Mouse (Mus musculus): Measurements from ENCODE around the gene Eddm3b. TPM values are rescaled to one million over a fixed set of nuclear protein-coding genes. Genes with fewer than 3 reads are reported as not detected.

Gene Eddm3b
- not detected in 2 replicates for polyA plus RNA-seq (2012; ENCODE audit: low replicate concordance)

GRCm38 (mm10) chr14:51113916-51114560, at the start of gene Eddm3b:
Eddm3b (plus strand) TSS chr14:51114426.

GRCm38 (mm10) chr14:51074335-51074734, 39.9 kb upstream of the Eddm3b start, which contains the start of gene Olfr750:
Olfr750 (minus strand) TSS chr14:51074435.

GRCm38 (mm10) chr14:51090921-51091900, 23.0 kb upstream of the Eddm3b start, which contains the start of the genes Rnase4 and Ang:
Rnase4 (plus strand) TSS chr14:51091077.
Ang (plus strand) TSS chr14:51091150.

DNA sequence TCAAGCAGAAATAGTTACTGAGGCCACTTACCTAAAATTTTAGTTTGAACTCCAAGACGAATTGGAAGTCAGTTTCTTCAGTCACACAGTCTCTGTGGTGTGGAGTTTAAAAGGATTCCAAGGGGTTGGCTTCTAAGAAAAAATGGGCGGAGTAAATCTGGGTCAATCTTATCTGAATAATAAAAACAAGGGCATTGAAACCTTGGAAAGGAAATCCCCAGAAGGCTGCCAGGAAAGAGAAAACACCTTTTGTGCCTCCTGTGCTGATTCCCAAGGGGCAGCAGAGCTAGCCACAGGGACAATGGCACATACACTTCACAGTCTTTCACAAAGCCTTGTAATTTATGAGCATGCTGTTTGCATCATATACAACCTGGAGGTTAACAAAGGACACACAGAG, 32.5 kb downstream of the Eddm3b start, which contains the start of gene Rnase1:
TSS of gene Rnase1 (minus strand) at position 101 of the 400 bp plus-strand sequence.

GRCm38 (mm10) chr14:51161976-51162375, 47.8 kb downstream of the Eddm3b start, which contains the start of gene Rnase2b:
Rnase2b (plus strand) TSS chr14:51162260.

Other genes starting within 250 kb of the Eddm3b start
- gene Tep1, start 243.9 kb upstream of the Eddm3b start, polyA plus RNA-seq (2012; ENCODE audit: low replicate concordance): 1.9 and 2.6 TPM in 2 replicates
- gene Klhl33, start 216.9 kb upstream of the Eddm3b start, polyA plus RNA-seq (2012; ENCODE audit: low replicate concordance): not detected in 2 replicates
- gene Osgep, start 189.5 kb upstream of the Eddm3b start, polyA plus RNA-seq (2012; ENCODE audit: low replicate concordance): 20.4 and 43.1 TPM in 2 replicates
- 33.0 and 38.4 TPM in 2 replicates for gene Apex1, start 189.5 kb upstream of the Eddm3b start, polyA plus RNA-seq (2012; ENCODE audit: low replicate concordance)
- 65.3 and 128 TPM in 2 replicates for gene Pip4p1, start 183.6 kb upstream of the Eddm3b start, polyA plus RNA-seq (2012; ENCODE audit: low replicate concordance)
- 1.7 and 2.1 TPM in 2 replicates for gene Pnp, start 183.3 kb upstream of the Eddm3b start, polyA plus RNA-seq (2012; ENCODE audit: low replicate concordance)
- gene Gm49342, start 169.9 kb upstream of the Eddm3b start, polyA plus RNA-seq (2012; ENCODE audit: low replicate concordance): 1.3 TPM in 1 of 2 replicates, not detected in the other
- gene Pnp2, start 158.4 kb upstream of the Eddm3b start, polyA plus RNA-seq (2012; ENCODE audit: low replicate concordance): not detected in 2 replicates
- gene Rnase10, start 106.7 kb upstream of the Eddm3b start, polyA plus RNA-seq (2012; ENCODE audit: low replicate concordance): not detected in 2 replicates
- not detected in 2 replicates for gene Rnase9, start 72.6 kb upstream of the Eddm3b start, polyA plus RNA-seq (2012; ENCODE audit: low replicate concordance)
- gene Rnase11, start 64.3 kb upstream of the Eddm3b start, polyA plus RNA-seq (2012; ENCODE audit: low replicate concordance): not detected in 2 replicates
- not detected in 2 replicates for gene Rnase12, start 56.8 kb upstream of the Eddm3b start, polyA plus RNA-seq (2012; ENCODE audit: low replicate concordance)
- gene Olfr750, start 40.0 kb upstream of the Eddm3b start, polyA plus RNA-seq (2012; ENCODE audit: low replicate concordance): not detected in 2 replicates
- gene Rnase4, start 23.3 kb upstream of the Eddm3b start, polyA plus RNA-seq (2012; ENCODE audit: low replicate concordance): 0.40 TPM in 1 of 2 replicates, not detected in the other
- not detected in 2 replicates for gene Ang, start 23.3 kb upstream of the Eddm3b start, polyA plus RNA-seq (2012; ENCODE audit: low replicate concordance)
- gene Rnase6, start 9.5 kb downstream of the Eddm3b start, polyA plus RNA-seq (2012; ENCODE audit: low replicate concordance): 0.55 and 2.7 TPM in 2 replicates
- not detected in 2 replicates for gene Rnase1, start 32.4 kb downstream of the Eddm3b start, polyA plus RNA-seq (2012; ENCODE audit: low replicate concordance)
- gene Rnase2b, start 47.8 kb downstream of the Eddm3b start, polyA plus RNA-seq (2012; ENCODE audit: low replicate concordance): not detected in 2 replicates
- gene Ang2, start 84.7 kb downstream of the Eddm3b start, polyA plus RNA-seq (2012; ENCODE audit: low replicate concordance): not detected in 2 replicates
- not detected in 2 replicates for gene Ear14, start 89.0 kb downstream of the Eddm3b start, polyA plus RNA-seq (2012; ENCODE audit: low replicate concordance)
- gene Rnase2a, start 141.7 kb downstream of the Eddm3b start, polyA plus RNA-seq (2012; ENCODE audit: low replicate concordance): not detected in 2 replicates
- gene Gm7247, start 247.3 kb downstream of the Eddm3b start, polyA plus RNA-seq (2012; ENCODE audit: low replicate concordance): not detected in 2 replicates